Mouse (Mus musculus): ENCODE measurements around the gene Fbxw11. TPM values are rescaled to one million over a fixed set of nuclear protein-coding genes. Genes with fewer than 3 reads are reported as not detected.
"Not testable (repeated sequence)": the region's sequence is repeated elsewhere in the genome, so short reads cannot be mapped to it uniquely, and the experiment has no call there.

The Fbxw11 gene
- polyA plus RNA-seq, 1 experiment from 2014 or later = 32.1 TPM

GRCm38 (mm10) chr11:32684690-32685254 is 42.2 kb downstream of the Fbxw11 start:
- TF ChIP-seq EP300 (optimal IDR thresholded peaks at IDR 0.05) (no peak), CTCF (IDR thresholded peaks at IDR 0.05; ENCODE audit: low read depth) (no peak)
- DNase-seq (ENCODE audit: low spot score) = no peak
- H3K4me3 ChIP-seq (ENCODE audit: low read depth, low read length) = no peak overlapping the region
- H3K27me3 ChIP-seq (ENCODE audit: control insufficient read depth, insufficient read depth, low read length) = no peaks in the 10 kb centered on the region
- H3K9ac ChIP-seq (ENCODE audit: low read length) = no peak overlapping the region
- H3K4me2 ChIP-seq (replicated peaks; ENCODE audit: low read depth) = no peak overlapping the region
- H3K27ac ChIP-seq (replicated peaks) = no peak overlapping the region
- no peak for ATAC-seq (ENCODE audit: low FRiP score, low TSS enrichment)
- WGBS = 70% methylated on average over 3 of the region's 3 CpGs
- H3K9me3 ChIP-seq (ENCODE audit: control insufficient read depth, low read length) = no peaks in the 10 kb centered on the region
- no peaks in the 10 kb centered on the region for H3K36me3 ChIP-seq (ENCODE audit: control insufficient read depth, insufficient read depth, low read length)
- H3K4me1 ChIP-seq (replicated peaks; ENCODE audit: control insufficient read depth, insufficient read depth) = 0 out of 2 replicates have a peak, but pooled peaks cover 2% of the 10 kb centered on the region

GRCm38 (mm10) chr11:32688245-32688855 is 45.8 kb downstream of the Fbxw11 start:
- H3K9ac ChIP-seq (ENCODE audit: low read length) = no peak overlapping the region
- ATAC-seq (ENCODE audit: low FRiP score, low TSS enrichment) (no peak), DNase-seq (ENCODE audit: low spot score) (no peak)
- H3K36me3 ChIP-seq (ENCODE audit: control insufficient read depth, insufficient read depth, low read length) = no peaks in the 10 kb centered on the region
- H3K4me2 ChIP-seq (replicated peaks; ENCODE audit: low read depth) = no peak overlapping the region
- H3K27me3 ChIP-seq (ENCODE audit: control insufficient read depth, insufficient read depth, low read length) = no peaks in the 10 kb centered on the region
- H3K4me3 ChIP-seq (ENCODE audit: low read depth, low read length) = no peak overlapping the region
- no peaks in the 10 kb centered on the region for H3K9me3 ChIP-seq (ENCODE audit: control insufficient read depth, low read length)
- H3K4me1 ChIP-seq (replicated peaks; ENCODE audit: control insufficient read depth, insufficient read depth) = no peaks in the 10 kb centered on the region
- no peak overlapping the region for H3K27ac ChIP-seq (replicated peaks)
- 76% methylated on average over 2 of the region's 2 CpGs for WGBS
- TF ChIP-seq EP300 (optimal IDR thresholded peaks at IDR 0.05) (no peak), CTCF (IDR thresholded peaks at IDR 0.05; ENCODE audit: low read depth) (no peak)

GRCm38 (mm10) chr11:32689510-32689909 is 47.0 kb downstream of the Fbxw11 start:
- no peak for DNase-seq (ENCODE audit: low spot score)
- TF ChIP-seq EP300 (optimal IDR thresholded peaks at IDR 0.05) = no peak
- TF ChIP-seq CTCF (IDR thresholded peaks at IDR 0.05; ENCODE audit: low read depth) = no peak
- no peak for ATAC-seq (ENCODE audit: low FRiP score, low TSS enrichment)
- H3K4me1 ChIP-seq (replicated peaks; ENCODE audit: control insufficient read depth, insufficient read depth) = no peaks in the 10 kb centered on the region
- H3K4me2 ChIP-seq (replicated peaks; ENCODE audit: low read depth) = no peak overlapping the region
- no peaks in the 10 kb centered on the region for H3K9me3 ChIP-seq (ENCODE audit: control insufficient read depth, low read length)
- H3K27ac ChIP-seq (replicated peaks) = no peak overlapping the region
- no peak overlapping the region for H3K9ac ChIP-seq (ENCODE audit: low read length)
- H3K36me3 ChIP-seq (ENCODE audit: control insufficient read depth, insufficient read depth, low read length) = no peaks in the 10 kb centered on the region
- H3K4me3 ChIP-seq (ENCODE audit: low read depth, low read length) = no peak overlapping the region
- H3K27me3 ChIP-seq (ENCODE audit: control insufficient read depth, insufficient read depth, low read length) = no peaks in the 10 kb centered on the region
- 93% methylated on average over 1 of the region's 1 CpGs for WGBS

GRCm38 (mm10) chr11:32692834-32693233 is 50.3 kb downstream of the Fbxw11 start:
- Histone ChIP-seq H3K9ac (ENCODE audit: low read length) (no peak overlapping the region), H3K4me3 (ENCODE audit: low read depth, low read length) (no peak overlapping the region), H3K36me3 (ENCODE audit: control insufficient read depth, insufficient read depth, low read length) (no peaks in the 10 kb centered on the region), H3K27ac (replicated peaks) (no peak overlapping the region), H3K4me2 (replicated peaks; ENCODE audit: low read depth) (no peak overlapping the region), H3K4me1 (replicated peaks; ENCODE audit: control insufficient read depth, insufficient read depth) (0 out of 2 replicates have a peak, but pooled peaks cover 2% of the 10 kb centered on the region), H3K9me3 (ENCODE audit: control insufficient read depth, low read length) (no peaks in the 10 kb centered on the region), H3K27me3 (ENCODE audit: control insufficient read depth, insufficient read depth, low read length) (no peaks in the 10 kb centered on the region)
- no peak for ATAC-seq (ENCODE audit: low FRiP score, low TSS enrichment)
- WGBS = 96% methylated on average over 1 of the region's 1 CpGs
- TF ChIP-seq EP300 (optimal IDR thresholded peaks at IDR 0.05) = no peak
- no peak for TF ChIP-seq CTCF (IDR thresholded peaks at IDR 0.05; ENCODE audit: low read depth)
- no peak for DNase-seq (ENCODE audit: low spot score)

GRCm38 (mm10) chr11:32693431-32694141 is 51.1 kb downstream of the Fbxw11 start:
- ATAC-seq (ENCODE audit: low FRiP score, low TSS enrichment) (peak; percentile 61), DNase-seq (ENCODE audit: low spot score) (no peak)
- no peaks in the 10 kb centered on the region for H3K36me3 ChIP-seq (ENCODE audit: control insufficient read depth, insufficient read depth, low read length)
- no peak overlapping the region for H3K4me3 ChIP-seq (ENCODE audit: low read depth, low read length)
- H3K4me2 ChIP-seq (replicated peaks; ENCODE audit: low read depth) = no peak overlapping the region
- H3K27ac ChIP-seq (replicated peaks) = no peak overlapping the region
- H3K9me3 ChIP-seq (ENCODE audit: control insufficient read depth, low read length) = no peaks in the 10 kb centered on the region
- peaks cover 2% of the 10 kb centered on the region; the same call in 1 of the 2 replicates for H3K4me1 ChIP-seq (replicated peaks; ENCODE audit: control insufficient read depth, insufficient read depth)
- 28% methylated on average over 7 of the region's 7 CpGs for WGBS
- H3K9ac ChIP-seq (ENCODE audit: low read length) = no peak overlapping the region
- TF ChIP-seq EP300 (optimal IDR thresholded peaks at IDR 0.05) (no peak), CTCF (IDR thresholded peaks at IDR 0.05; ENCODE audit: low read depth) (peak; percentile 74)
- H3K27me3 ChIP-seq (ENCODE audit: control insufficient read depth, insufficient read depth, low read length) = no peaks in the 10 kb centered on the region

GRCm38 (mm10) chr11:32694322-32695003 is 51.9 kb downstream of the Fbxw11 start:
- not testable (repeated sequence) for H3K27me3 ChIP-seq (ENCODE audit: control insufficient read depth, insufficient read depth, low read length); H3K4me1 ChIP-seq (replicated peaks; ENCODE audit: control insufficient read depth, insufficient read depth); H3K9ac ChIP-seq (ENCODE audit: low read length); H3K4me3 ChIP-seq (ENCODE audit: low read depth, low read length); H3K27ac ChIP-seq (replicated peaks); DNase-seq (ENCODE audit: low spot score); H3K4me2 ChIP-seq (replicated peaks; ENCODE audit: low read depth); H3K9me3 ChIP-seq (ENCODE audit: control insufficient read depth, low read length); ATAC-seq (ENCODE audit: low FRiP score, low TSS enrichment); H3K36me3 ChIP-seq (ENCODE audit: control insufficient read depth, insufficient read depth, low read length)
- 55% methylated on average over 9 of the region's 9 CpGs for WGBS
